Mouse (Mus musculus): ENCODE results near the gene Lrrc75a. TPM values are rescaled to one million over a fixed set of nuclear protein-coding genes. Genes with fewer than 3 reads are reported as not detected.

Gene Lrrc75a
- polyA plus RNA-seq (2012; rRNA removed), result 40.6 and 109 TPM in 2 replicates

DNA sequence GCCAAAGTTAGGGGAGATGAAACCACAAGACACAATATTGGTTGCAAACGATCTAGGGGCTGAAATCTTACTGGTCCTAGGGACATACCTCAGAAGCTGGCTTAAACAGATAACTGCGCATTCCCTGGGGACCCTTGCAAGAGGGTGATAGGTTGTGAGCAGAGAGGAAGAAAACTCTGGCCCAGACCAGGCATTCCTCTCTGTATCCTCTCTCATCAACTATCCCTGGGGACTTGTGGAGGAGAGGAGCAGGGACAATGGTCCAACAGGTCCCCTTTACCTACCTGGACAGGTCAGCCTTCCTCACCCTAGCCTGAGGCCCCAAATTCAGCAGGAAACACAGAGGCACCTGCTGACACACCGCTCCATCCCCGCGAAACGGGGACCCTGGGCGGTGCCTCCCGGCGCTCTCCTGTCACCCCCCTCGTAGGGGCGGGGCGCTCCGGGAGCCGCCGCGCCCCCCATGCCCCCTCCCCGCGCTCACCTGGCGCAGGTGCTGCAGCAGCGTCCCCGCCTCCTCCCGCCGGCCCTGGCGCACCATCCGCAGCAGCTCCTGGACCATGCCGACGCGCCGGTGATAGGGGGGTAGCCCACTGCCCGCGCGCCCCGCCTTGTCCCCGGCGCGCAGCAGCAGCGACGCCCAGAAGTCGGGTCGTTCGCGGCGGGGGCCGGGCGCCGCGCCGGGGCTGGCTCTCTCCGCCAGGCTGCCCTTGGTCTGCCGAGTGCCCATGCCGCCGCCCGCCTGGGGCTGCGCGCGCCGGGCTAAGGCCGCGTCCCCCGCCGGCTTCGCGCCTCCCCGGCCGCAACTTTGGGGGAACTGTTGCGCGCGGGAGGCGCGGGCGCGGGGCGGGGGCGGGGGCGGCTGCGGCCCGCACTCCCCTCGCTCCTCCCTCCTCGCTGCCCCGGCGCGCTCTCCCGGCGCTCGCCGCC, at the start of gene Lrrc75a:
TSS of gene Lrrc75a (minus strand) at position 863 of the 930 bp plus-strand sequence.
- Histone ChIP-seq H3K4me3 (ENCODE audit: low read depth, low read length) (peak within 1 kb of the TSS; percentile 94), H3K27me3 (ENCODE audit: control insufficient read depth, insufficient read depth, low read length) (no peaks in the 10 kb centered on the region), H3K36me3 (ENCODE audit: control insufficient read depth, insufficient read depth, low read length) (no peaks in the 10 kb centered on the region), H3K4me1 (ENCODE audit: control insufficient read depth, insufficient read depth, insufficient read length, low read length) (peaks cover 36% of the 10 kb centered on the region; the same call in 1 of the 2 replicates), H3K27ac (ENCODE audit: insufficient read depth, low read depth, low read length) (peak within 1 kb of the TSS; percentile 93)
- TF ChIP-seq POLR2A (IDR thresholded peaks at IDR 0.05; ENCODE audit: low read depth, low read length) (no peak), CTCF (IDR thresholded peaks at IDR 0.05; ENCODE audit: extremely low read depth, insufficient read length, insufficient replicate concordance, low read depth, low read length) (no peak)
- WGBS, result 2% methylated on average over 63 of the region's 86 CpGs

- no peak overlapping the region for H3K27ac ChIP-seq (ENCODE audit: insufficient read depth, low read depth, low read length)
- WGBS, result 92% methylated on average over 8 of the region's 8 CpGs
- no peaks in the 10 kb centered on the region for H3K27me3 ChIP-seq (ENCODE audit: control insufficient read depth, insufficient read depth, low read length)
- H3K4me1 ChIP-seq (ENCODE audit: control insufficient read depth, insufficient read depth, insufficient read length, low read length), result peaks cover 5% of the 10 kb centered on the region; the same call in 1 of the 2 replicates
- no peaks in the 10 kb centered on the region for H3K36me3 ChIP-seq (ENCODE audit: control insufficient read depth, insufficient read depth, low read length)
- TF ChIP-seq CTCF (IDR thresholded peaks at IDR 0.05; ENCODE audit: extremely low read depth, insufficient read length, insufficient replicate concordance, low read depth, low read length) (no peak), POLR2A (IDR thresholded peaks at IDR 0.05; ENCODE audit: low read depth, low read length) (no peak)
- H3K4me3 ChIP-seq (ENCODE audit: low read depth, low read length), result no peak overlapping the region
These were observed 46.8 kb upstream of the Lrrc75a start for GRCm38 (mm10) chr11:62695126-62695525.

- TF ChIP-seq POLR2A (IDR thresholded peaks at IDR 0.05; ENCODE audit: low read depth, low read length) (no peak), CTCF (IDR thresholded peaks at IDR 0.05; ENCODE audit: extremely low read depth, insufficient read length, insufficient replicate concordance, low read depth, low read length) (no peak)
- H3K4me3 ChIP-seq (ENCODE audit: low read depth, low read length), result no peak overlapping the region
- WGBS, result 24% methylated on average over 11 of the region's 11 CpGs
- peaks cover 5% of the 10 kb centered on the region; the same call in 1 of the 2 replicates for H3K4me1 ChIP-seq (ENCODE audit: control insufficient read depth, insufficient read depth, insufficient read length, low read length)
- H3K36me3 ChIP-seq (ENCODE audit: control insufficient read depth, insufficient read depth, low read length), result no peaks in the 10 kb centered on the region
- H3K27ac ChIP-seq (ENCODE audit: insufficient read depth, low read depth, low read length), result no peak overlapping the region
- no peaks in the 10 kb centered on the region for H3K27me3 ChIP-seq (ENCODE audit: control insufficient read depth, insufficient read depth, low read length)
These were observed 45.2 kb upstream of the Lrrc75a start for GRCm38 (mm10) chr11:62693299-62694184.

DNA sequence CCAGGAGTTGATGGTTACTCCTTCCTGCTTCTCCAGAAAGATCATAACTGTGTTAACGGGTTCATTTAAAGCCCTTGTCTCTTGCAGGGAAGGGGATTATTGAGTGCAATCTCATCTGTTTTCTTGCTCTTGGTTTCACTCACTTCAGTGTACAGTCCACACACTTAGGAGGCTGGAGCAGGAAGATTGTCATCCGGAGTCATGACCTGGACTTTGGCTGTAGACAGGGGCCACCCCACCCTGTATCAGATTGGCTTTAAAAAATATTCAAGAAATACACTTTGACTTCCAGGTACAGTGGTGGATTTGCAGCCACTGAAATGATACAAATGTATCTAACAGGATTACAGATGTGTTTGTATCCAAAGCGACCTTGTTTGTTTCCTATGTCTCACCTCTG, 43.3 kb upstream of the Lrrc75a start:
- Histone ChIP-seq H3K36me3 (ENCODE audit: control insufficient read depth, insufficient read depth, low read length) (no peaks in the 10 kb centered on the region), H3K27me3 (ENCODE audit: control insufficient read depth, insufficient read depth, low read length) (no peaks in the 10 kb centered on the region), H3K4me3 (ENCODE audit: low read depth, low read length) (no peak overlapping the region), H3K4me1 (ENCODE audit: control insufficient read depth, insufficient read depth, insufficient read length, low read length) (peaks cover 5% of the 10 kb centered on the region; the same call in 1 of the 2 replicates), H3K27ac (ENCODE audit: insufficient read depth, low read depth, low read length) (no peak overlapping the region)
- 48% methylated on average over 3 of the region's 3 CpGs for WGBS
- TF ChIP-seq POLR2A (IDR thresholded peaks at IDR 0.05; ENCODE audit: low read depth, low read length) (no peak), CTCF (IDR thresholded peaks at IDR 0.05; ENCODE audit: extremely low read depth, insufficient read length, insufficient replicate concordance, low read depth, low read length) (no peak)

GRCm38 (mm10) chr11:62679954-62680353, 31.6 kb upstream of the Lrrc75a start:
- H3K4me3 ChIP-seq (ENCODE audit: low read depth, low read length), result no peak overlapping the region
- WGBS, result 73% methylated on average over 4 of the region's 4 CpGs
- H3K4me1 ChIP-seq (ENCODE audit: control insufficient read depth, insufficient read depth, insufficient read length, low read length), result no peaks in the 10 kb centered on the region
- no peak overlapping the region for H3K27ac ChIP-seq (ENCODE audit: insufficient read depth, low read depth, low read length)
- TF ChIP-seq POLR2A (IDR thresholded peaks at IDR 0.05; ENCODE audit: low read depth, low read length), result no peak
- no peak for TF ChIP-seq CTCF (IDR thresholded peaks at IDR 0.05; ENCODE audit: extremely low read depth, insufficient read length, insufficient replicate concordance, low read depth, low read length)
- no peaks in the 10 kb centered on the region for H3K36me3 ChIP-seq (ENCODE audit: control insufficient read depth, insufficient read depth, low read length)
- no peaks in the 10 kb centered on the region for H3K27me3 ChIP-seq (ENCODE audit: control insufficient read depth, insufficient read depth, low read length)

- Histone ChIP-seq H3K27me3 (ENCODE audit: control insufficient read depth, insufficient read depth, low read length) (no peaks in the 10 kb centered on the region), H3K36me3 (ENCODE audit: control insufficient read depth, insufficient read depth, low read length) (no peaks in the 10 kb centered on the region), H3K4me1 (ENCODE audit: control insufficient read depth, insufficient read depth, insufficient read length, low read length) (no peaks in the 10 kb centered on the region), H3K4me3 (ENCODE audit: low read depth, low read length) (no peak overlapping the region), H3K27ac (ENCODE audit: insufficient read depth, low read depth, low read length) (no peak overlapping the region)
- 73% methylated on average over 7 of the region's 7 CpGs for WGBS
- no peak for TF ChIP-seq POLR2A (IDR thresholded peaks at IDR 0.05; ENCODE audit: low read depth, low read length)
- TF ChIP-seq CTCF (IDR thresholded peaks at IDR 0.05; ENCODE audit: extremely low read depth, insufficient read length, insufficient replicate concordance, low read depth, low read length), result no peak
These were observed 30.5 kb upstream of the Lrrc75a start for GRCm38 (mm10) chr11:62678778-62679354.

All from small intestine, adult 2 months (tissue).